Mouse (Mus musculus) liver (tissue): ENCODE results near the gene Tmed9.
"Not testable (repeated sequence)": the region's sequence is repeated elsewhere in the genome, so short reads cannot be mapped to it uniquely, and the experiment has no call there.

Source experiments
- DNase-seq: peaks from one replicate; pipeline ENCODE4 v3.0.0-alpha.2; 2020; ENCODE audit warnings: mixed read lengths

Tmed9 gene

DNA sequence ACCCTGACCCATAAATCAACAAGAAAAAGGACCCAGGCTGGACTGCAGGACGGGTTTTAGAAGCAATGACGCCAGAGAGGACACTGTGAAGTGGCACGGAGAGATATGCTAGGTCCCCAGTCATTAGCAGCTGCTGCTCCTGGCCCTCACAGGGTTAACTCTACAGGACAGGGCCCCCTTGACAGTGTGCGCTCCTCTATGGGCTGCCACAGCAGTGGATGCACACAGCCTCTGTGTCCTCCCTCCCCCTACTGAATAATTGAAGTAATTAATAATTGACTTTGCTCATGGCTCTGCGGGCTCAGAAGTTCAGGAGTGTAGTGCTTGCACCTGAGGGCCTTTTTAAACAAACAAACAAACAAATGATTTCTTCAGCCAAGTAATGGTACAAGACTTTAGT, 39.9 kb downstream of the Tmed9 start:
- DNase-seq = no peak

GRCm38 (mm10) chr13:55619328-55619727, 45.8 kb downstream of the Tmed9 start:
- DNase-seq = no peak

GRCm38 (mm10) chr13:55620275-55620674, 46.7 kb downstream of the Tmed9 start:
- no peak for DNase-seq

- not testable (repeated sequence) for DNase-seq
These were observed 48.7 kb downstream of the Tmed9 start for GRCm38 (mm10) chr13:55622156-55622648.

- peak; percentile 92 for DNase-seq
These were observed 49.4 kb downstream of the Tmed9 start, which contains the start of gene Caml for GRCm38 (mm10) chr13:55622649-55623541. TSS of gene Caml (plus strand) at chr13:55623005.

DNA sequence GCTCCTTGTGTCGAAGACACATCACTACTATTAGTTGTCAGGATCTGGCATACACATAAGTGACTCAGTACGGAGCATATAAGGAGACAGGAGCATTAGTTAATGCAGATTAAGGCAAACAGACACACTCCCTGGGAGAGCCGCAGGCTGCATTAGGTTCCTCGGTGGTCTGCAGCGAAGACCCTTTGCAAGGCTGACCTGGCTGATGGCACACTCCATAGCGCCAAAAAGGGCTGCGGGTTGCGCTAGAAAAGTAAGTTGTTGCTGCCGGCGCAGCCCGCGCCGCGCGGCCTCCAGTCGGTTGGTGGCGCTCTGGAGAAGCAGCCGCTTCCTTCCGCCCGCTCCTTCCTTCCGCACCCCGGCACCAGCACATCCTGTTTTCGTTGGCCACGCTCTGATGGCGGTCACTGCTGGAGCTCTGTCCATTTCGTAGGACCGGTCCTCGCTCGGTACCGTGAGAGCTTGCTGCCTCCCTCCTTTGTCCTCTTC, 61.2 kb downstream of the Tmed9 start, which contains the start of gene Ddx46:
Gene Ddx46, plus strand, starts transcription at position 389 of the 489 bp plus-strand sequence.
- peak; percentile 90 for DNase-seq

DNA sequence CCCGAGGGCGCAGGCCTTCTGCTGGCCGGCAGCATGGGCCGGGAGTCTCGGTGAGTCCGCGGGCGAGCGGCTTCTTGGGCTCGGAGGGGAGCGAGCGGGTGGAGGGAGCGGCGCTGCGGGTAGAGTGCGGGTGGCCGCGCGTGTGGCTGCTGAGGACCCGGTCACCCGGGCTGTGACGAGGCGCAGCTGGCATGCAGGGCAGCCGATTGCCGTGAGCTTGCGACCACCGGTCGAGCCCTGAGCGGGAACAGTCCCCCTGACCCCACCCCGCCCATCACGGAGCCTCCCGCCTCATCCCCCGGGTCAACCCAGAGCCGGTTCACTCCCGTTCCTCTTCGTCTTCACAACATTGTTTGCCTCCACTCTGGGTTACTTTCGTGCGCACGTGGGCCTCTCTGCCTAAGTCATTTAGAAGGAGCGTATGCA, 61.6 kb downstream of the Tmed9 start:
- no peak for DNase-seq

DNA sequence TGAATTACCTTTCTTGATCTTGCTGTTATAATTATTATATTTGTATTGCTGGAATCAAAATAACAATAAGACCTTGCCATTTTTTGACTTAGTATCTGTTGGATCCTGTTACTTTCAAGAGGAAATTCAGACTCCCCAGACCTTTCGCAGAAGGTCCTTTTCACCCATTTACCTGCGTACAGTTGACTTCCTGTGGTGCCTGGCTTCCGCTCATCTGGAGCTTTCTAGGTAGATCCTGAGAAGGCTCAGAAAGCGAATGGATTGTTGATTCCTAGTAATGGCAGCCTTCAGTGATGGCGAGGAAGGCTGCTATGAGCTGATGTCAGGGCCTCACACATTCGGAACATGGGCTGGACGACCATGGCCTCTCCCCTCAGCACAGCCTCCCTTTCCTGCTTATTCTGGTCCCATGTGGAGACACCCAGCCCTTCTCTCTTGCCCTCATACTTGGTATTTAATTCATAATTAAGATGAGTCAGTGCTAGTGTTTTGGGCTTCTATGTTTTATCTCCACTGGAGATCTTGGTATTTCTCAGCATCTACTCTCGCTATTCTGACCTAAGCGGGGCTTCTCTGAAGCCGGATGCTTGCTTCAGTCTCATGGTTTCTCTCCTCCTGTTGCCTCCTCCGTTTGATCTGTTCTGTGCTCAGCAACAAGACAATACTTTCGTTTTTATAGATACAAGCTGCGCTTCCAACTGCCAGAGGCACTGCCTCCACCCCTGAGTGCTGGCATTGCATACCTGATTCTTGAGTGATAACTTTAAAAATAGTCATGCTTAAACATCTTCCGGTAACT, 62.9 kb downstream of the Tmed9 start:
- DNase-seq = no peak

DNA sequence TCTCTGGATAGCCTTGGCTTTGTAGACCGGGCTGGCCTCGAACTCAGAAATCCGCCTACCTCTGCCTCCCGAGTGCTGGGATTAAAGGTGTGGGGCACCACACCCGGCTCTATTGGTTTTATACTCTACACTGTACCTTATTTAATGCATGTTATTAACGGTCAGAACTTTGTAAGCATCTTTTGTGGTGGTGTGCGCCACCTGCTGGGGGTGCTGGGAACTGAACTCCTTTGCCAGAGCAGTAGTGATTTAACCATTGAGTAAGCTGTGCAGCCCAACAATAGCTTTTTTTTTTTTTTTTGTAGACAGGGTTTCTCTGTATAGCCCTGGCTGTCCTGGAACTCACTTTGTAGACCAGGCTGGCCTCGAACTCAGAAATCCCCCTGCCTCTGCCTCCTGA, 66.9 kb downstream of the Tmed9 start:
- DNase-seq = peak; percentile 82

DNA sequence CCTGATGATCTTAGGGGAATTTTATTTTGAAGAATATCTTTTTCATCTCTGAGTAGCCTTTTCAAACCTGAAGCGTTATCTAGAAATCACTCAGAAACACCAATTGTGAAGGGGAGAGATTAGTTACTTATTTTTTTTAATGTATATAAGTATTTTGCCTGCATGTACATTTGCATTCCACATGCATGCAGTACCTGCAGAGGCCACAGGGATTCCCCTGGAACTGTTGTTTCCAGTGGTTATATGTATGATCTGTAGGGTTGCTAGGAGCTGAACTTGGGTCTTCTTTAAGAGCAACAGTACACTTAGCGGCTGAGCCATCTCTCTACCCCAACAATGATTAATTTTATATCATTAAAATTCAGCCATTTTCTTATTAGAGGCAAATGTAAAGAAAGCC, 71.0 kb downstream of the Tmed9 start:
- no peak for DNase-seq
